Mouse (Mus musculus) thymus, adult 2 months (tissue): Measurements from ENCODE around the gene Ddx42. TPM values are rescaled to one million over a fixed set of nuclear protein-coding genes. Genes with fewer than 3 reads are reported as not detected.
A peak's percentile ranks its signal among the peaks of the same experiment; 100 is the strongest.

ENCODE experiments used
- DNase-seq: peaks from one replicate; pipeline ENCODE4 v3.0.0; 2021
- H3K27ac ChIP-seq: fragments of 200-500 bp; 2 replicates; pipeline ENCODE4 v1.5.1; 2012; ENCODE audit warnings: low read length, control low read depth; ENCODE audit not compliant: control insufficient read depth, insufficient read depth
- H3K27me3 ChIP-seq: fragments of 200-500 bp; 2 replicates; pipeline ENCODE4 v1.6.1; 2012; ENCODE audit warnings: mild to moderate bottlenecking, low read length, moderate library complexity, mixed read lengths; ENCODE audit not compliant: control insufficient read depth, insufficient read depth
- H3K36me3 ChIP-seq: fragments of 200-500 bp; 2 replicates; pipeline ENCODE4 v1.6.1; 2012; ENCODE audit warnings: mild to moderate bottlenecking, low read length, moderate library complexity; ENCODE audit not compliant: control insufficient read depth, insufficient read depth
- H3K4me1 ChIP-seq: fragments of 200-500 bp; replicated peaks from 2 replicates; pipeline ENCODE4 v1.6.1; 2012; ENCODE audit warnings: low read length; ENCODE audit not compliant: control insufficient read depth, insufficient read depth
- H3K4me3 ChIP-seq: fragments of 200-500 bp; 2 replicates; pipeline ENCODE4 v1.5.1; 2012; ENCODE audit warnings: mild to moderate bottlenecking, low read length, control low read depth, moderate library complexity; ENCODE audit not compliant: control insufficient read depth, insufficient read depth
- CTCF ChIP-seq: fragments of 200-500 bp; IDR thresholded peaks from 2 replicates; pipeline ENCODE4 v1.5.1; 2012; ENCODE audit warnings: mild to moderate bottlenecking, control low read depth, low read length, moderate library complexity, borderline replicate concordance; ENCODE audit not compliant: control insufficient read depth, poor library complexity, insufficient read depth; ENCODE audit errors: extremely low read depth
- POLR2A ChIP-seq: fragments of 200-500 bp; IDR thresholded peaks from 2 replicates; pipeline ENCODE4 v1.6.1; 2012; ENCODE audit warnings: mild to moderate bottlenecking, low read length, control low read depth, moderate library complexity; ENCODE audit not compliant: control insufficient read depth, poor library complexity, insufficient read depth; ENCODE audit errors: extremely low read depth
- WGBS: fragments of 180-500 bp; shearing (Covaris S2); methylation state at CpG from one replicate; pipeline ENCODE4 v1.1.7; 2018; 5-methylcytosine and 5-hydroxymethylcytosine counted together
- polyA plus RNA-seq: library from polyadenylated mRNA; depleted of rRNA; stranded (reverse); fragments of >200 nt; gene quantifications from 2 replicates; pipeline ENCODE4 v1.2.3, GENCODE M21; 2012

Gene Ddx42
- polyA plus RNA-seq, 1 experiment = 16.7 TPM

DNA sequence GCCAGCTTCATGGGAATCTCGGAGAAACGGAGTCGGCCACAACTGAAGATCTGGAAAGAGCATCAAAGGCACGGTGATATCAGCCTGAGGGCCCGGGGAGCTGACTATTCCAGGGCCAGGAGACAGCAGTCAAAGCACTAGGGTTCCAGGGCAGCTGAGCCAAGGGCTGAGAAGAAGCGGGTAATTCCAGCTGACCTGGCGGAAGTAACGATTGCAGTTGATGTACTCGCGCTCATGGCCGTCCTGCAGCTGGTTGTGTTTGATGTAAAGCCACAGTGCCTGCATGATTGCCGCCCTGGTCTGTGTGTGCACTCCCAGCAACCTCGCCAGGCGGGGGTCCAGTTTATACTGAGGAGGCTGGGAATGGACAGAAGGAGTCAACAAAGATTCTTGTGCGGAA is 48.3 kb downstream of the Ddx42 start:
- TF ChIP-seq POLR2A = no peak
- no peak for TF ChIP-seq CTCF
- Histone ChIP-seq H3K36me3 (peaks cover 74% of the 10 kb centered on the region), H3K27me3 (no peaks in the 10 kb centered on the region), H3K4me3 (no peak overlapping the region), H3K27ac (no peak overlapping the region), H3K4me1 (peaks cover 21% of the 10 kb centered on the region)
- DNase-seq = no peak
- WGBS = 98% methylated on average over 15 of the region's 15 CpGs

DNA sequence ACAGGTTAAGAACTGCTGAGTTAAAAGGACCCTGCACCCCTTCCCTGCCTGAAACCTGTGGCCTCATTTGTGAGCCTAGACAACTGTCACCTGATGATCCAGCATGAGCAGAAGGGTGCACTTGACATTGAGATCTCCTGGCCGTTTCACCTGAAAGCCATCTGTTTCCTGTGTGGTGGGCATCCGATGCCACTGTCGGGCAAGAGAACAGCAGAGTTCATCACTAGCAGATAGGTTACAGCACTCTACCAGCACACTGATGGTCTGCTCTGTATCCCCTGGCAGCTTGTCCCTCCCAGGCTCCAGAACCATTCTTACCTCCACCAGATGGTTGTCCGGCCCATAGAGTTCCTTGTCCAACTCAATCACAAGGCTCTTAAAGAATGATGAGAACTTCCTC is 48.8 kb downstream of the Ddx42 start:
- TF ChIP-seq CTCF = no peak
- no peak for TF ChIP-seq POLR2A
- WGBS = 31% methylated on average over 4 of the region's 4 CpGs
- no peak for DNase-seq
- Histone ChIP-seq H3K4me1 (peaks cover 27% of the 10 kb centered on the region), H3K27ac (no peak overlapping the region), H3K4me3 (no peak overlapping the region), H3K27me3 (no peaks in the 10 kb centered on the region), H3K36me3 (peaks cover 74% of the 10 kb centered on the region)

DNA sequence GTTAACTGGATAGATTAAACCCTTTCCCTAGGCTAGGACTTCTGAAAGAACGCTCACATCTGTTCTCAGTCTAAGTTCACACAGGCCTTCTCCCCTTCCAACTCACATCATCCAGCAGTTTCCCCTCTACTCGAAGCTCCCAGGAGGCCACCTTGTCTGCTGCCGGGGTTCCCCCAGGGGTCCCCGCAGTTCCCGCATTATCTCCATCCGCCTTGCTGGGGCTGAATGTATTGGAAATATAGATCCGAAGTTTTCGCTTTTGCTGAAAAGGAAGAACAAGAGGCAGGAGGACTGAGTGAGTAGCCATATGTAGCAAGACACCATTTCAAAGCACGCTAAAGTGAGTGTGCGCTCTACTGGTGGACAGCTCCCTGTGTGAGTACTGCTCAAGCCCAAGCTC is 49.7 kb downstream of the Ddx42 start:
- Histone ChIP-seq H3K27me3 (no peaks in the 10 kb centered on the region), H3K4me3 (no peak overlapping the region), H3K27ac (no peak overlapping the region), H3K36me3 (peaks cover 65% of the 10 kb centered on the region), H3K4me1 (peaks cover 33% of the 10 kb centered on the region)
- no peak for DNase-seq
- TF ChIP-seq POLR2A = no peak
- no peak for TF ChIP-seq CTCF
- WGBS = 94% methylated on average over 10 of the region's 10 CpGs

DNA sequence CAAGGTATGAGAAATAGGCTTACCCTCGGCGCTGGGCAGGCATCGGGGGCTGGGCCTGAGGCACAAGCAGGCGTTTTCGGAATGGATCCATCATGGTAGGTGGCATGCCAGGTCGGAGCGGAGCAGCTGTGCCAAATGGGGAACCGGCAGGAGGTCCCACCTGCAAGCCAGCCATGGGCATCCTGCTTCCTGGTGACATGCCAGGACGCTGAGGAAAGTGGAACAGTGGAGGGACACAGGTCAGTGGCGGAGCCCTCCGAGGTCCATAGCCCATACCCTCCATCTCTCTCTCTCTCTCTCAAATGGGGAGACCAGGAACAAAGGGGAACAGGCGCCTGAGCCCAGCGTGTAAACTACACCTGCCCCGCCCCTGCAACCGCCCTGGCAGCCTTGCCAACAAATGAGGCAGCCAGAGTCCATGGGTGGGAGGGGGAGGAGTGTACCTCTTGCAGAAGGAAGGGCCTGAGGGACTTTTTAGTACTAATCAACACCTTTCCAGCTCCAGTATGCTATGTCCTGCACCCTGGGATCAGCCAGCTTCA is 50.7 kb downstream of the Ddx42 start:
- no peak overlapping the region for H3K4me3 ChIP-seq
- H3K27ac ChIP-seq = no peak overlapping the region
- peaks cover 36% of the 10 kb centered on the region for H3K4me1 ChIP-seq
- TF ChIP-seq CTCF (no peak), POLR2A (no peak)
- no peak for DNase-seq
- no peaks in the 10 kb centered on the region for H3K27me3 ChIP-seq
- WGBS = 83% methylated on average over 15 of the region's 15 CpGs
- H3K36me3 ChIP-seq = peaks cover 56% of the 10 kb centered on the region

DNA sequence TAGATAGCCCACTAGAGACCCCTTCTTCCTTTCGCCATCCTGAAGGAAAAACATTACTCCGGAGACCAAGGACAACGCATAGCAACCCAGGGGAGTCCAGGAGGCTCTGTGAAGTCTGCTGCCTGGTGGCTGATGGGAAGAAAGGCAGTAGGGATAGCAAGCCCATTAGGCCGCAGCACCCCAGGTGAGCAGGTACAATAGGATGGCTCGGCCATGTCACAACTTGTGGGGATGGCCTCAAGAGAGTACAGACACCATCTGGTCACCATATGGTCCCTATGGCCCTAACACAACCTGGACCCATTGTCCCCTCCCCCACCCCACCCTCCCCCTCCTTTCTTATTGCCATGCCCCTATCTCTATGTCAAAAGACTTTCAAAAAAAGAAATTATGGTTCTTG is 51.1 kb downstream of the Ddx42 start:
- no peak for TF ChIP-seq POLR2A
- no peak for TF ChIP-seq CTCF
- peaks cover 36% of the 10 kb centered on the region for H3K4me1 ChIP-seq
- 95% methylated on average over 5 of the region's 5 CpGs for WGBS
- no peak overlapping the region for H3K4me3 ChIP-seq
- H3K36me3 ChIP-seq = peaks cover 51% of the 10 kb centered on the region
- peak overlapping the region; percentile 89; the same call in 1 of the 2 replicates for H3K27ac ChIP-seq
- H3K27me3 ChIP-seq = no peaks in the 10 kb centered on the region
- no peak for DNase-seq

DNA sequence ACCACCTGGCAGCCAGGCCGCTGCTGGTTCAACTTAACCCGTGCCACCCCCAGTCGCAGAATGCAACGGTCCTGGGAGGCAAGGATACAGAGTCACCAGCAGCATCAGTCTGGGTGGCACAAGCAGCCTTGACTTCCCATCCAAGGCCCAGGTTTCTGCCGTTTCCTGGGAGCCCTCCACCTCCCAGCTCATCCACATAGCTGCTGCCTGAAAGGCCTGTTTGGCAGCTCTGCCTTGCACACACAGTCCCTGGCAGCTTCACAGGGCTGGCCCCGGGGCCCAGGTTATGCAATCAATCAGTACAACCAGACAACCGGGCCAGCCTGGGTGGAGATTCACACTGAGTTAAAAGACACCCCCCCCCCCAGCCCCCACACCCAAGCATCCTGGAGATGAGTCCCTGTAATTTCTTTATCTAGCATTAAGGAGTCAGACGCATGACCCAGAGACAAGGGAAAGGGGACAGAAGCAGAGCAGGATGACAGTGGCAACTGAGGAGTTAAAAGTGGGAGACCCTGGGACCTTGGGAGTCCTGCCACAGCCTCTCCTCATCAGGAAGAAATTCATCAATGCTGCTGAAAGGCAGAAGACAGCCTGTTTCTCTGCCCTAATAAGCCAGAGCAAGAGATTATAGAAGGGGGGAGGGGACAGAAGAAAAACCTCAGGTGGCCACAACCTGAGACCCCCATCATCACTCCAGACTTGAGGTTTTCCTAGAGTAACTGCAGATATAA is 51.8 kb downstream of the Ddx42 start:
- Histone ChIP-seq H3K27ac (peak overlapping the region; percentile 89), H3K4me3 (peak overlapping the region; percentile 17), H3K4me1 (peaks cover 36% of the 10 kb centered on the region), H3K36me3 (peaks cover 44% of the 10 kb centered on the region), H3K27me3 (no peaks in the 10 kb centered on the region)
- TF ChIP-seq POLR2A = no peak
- TF ChIP-seq CTCF = no peak
- WGBS = 56% methylated on average over 8 of the region's 8 CpGs
- DNase-seq = no peak

DNA sequence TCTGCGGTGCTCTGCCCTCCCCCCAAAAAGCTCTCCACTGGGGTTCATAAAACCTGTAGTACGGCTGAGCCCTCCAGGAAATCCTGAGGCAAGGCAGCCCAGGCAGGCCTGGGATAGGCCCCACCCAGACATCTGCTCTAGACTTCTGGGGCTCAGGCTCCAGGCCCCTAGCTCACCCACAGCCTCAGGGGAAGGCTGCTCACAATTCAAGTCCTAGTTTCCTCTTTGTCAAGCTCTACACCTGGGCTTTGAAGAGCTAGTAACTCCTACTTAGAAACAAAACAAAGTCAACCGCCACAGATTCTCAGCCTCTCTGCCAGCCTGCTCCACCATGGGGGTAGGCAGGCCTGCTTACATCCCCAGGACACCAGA is 52.3 kb downstream of the Ddx42 start:
- no peaks in the 10 kb centered on the region for H3K27me3 ChIP-seq
- peak overlapping the region; percentile 16 for H3K4me3 ChIP-seq
- H3K27ac ChIP-seq = peak overlapping the region; percentile 95
- peaks cover 39% of the 10 kb centered on the region for H3K36me3 ChIP-seq
- 5% methylated on average over 3 of the region's 3 CpGs for WGBS
- TF ChIP-seq POLR2A = no peak
- TF ChIP-seq CTCF = no peak
- peaks cover 36% of the 10 kb centered on the region for H3K4me1 ChIP-seq
- DNase-seq = peak; percentile 76
